9 mouse cellular contexts compared by ENCODE assay signal in the genomic region with DNA sequence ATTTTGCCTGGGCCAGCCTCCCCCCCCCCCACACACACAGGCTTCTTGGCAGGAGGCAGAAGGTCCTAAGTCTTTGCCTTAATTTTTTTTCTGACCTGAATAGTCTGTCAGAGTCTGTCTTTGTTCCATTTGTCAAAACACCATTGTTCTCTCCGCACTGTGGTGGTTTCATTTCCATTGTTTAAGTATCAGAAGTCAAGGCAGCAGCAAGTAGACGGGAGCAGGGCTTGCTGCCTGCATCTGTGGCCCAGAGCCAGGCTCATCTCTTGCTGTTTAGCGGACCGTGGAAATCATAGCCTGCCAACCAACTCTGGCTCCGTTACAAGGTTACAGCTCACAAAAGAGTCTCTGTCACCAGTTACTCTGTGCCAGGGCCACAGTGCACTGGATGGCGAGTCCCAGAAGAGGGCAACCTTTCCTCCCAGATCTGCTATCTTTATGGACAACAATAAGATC. TPM values are rescaled to one million over a fixed set of nuclear protein-coding genes. Genes with fewer than 3 reads are reported as not detected.
A peak's percentile ranks its signal among the peaks of the same experiment; 100 is the strongest.
DNase-seq lines count a peak whose midpoint lies in the region; ATAC-seq and TF ChIP-seq lines count a peak whose summit lies in the region.
"Had no signal": no experiment of that assay in that cellular context is flagged by ENCODE, and none has a peak within 500 bp of the region (broad histone marks: within the 10 kb centered on the region; RNA-seq: fewer than 3 reads in every experiment).

No protein-coding gene starts in this region.

- H3K4me2 ChIP-seq in limb, embryonic 14.5 days (replicated peaks; ENCODE audit: low read depth, low read length, severe bottlenecking), result no peak overlapping the region

- no peak overlapping the region for H3K27ac ChIP-seq in limb, embryonic 14.5 days (replicated peaks; ENCODE audit: low read depth, low read length)

- no peak overlapping the region for H3K9ac ChIP-seq in limb, embryonic 14.5 days (ENCODE audit: low read depth, low read length, severe bottlenecking)

- 41% methylated on average over 6 of the region's 6 CpGs for WGBS in limb, embryonic 14.5 days

- H3K4me3 ChIP-seq in limb, embryonic 14.5 days (replicated peaks; ENCODE audit: low read length), result no peak overlapping the region

- no peaks in the 10 kb centered on the region for H3K9me3 ChIP-seq in limb, embryonic 14.5 days (ENCODE audit: control insufficient read depth, low read length)

- TF ChIP-seq POLR2A in limb, embryonic 14.5 days (IDR thresholded peaks at IDR 0.05; ENCODE audit: borderline replicate concordance, extremely low read depth, insufficient read depth, insufficient read length), result no peak

- no peak for ATAC-seq in limb, embryonic 14.5 days (ENCODE audit: low FRiP score, low read depth)
- no peak for ATAC-seq in erythroblast, adult 5-6 weeks (replicated peaks; ENCODE audit: low FRiP score, poor library complexity, severe bottlenecking)

- H3K36me3 ChIP-seq in limb, embryonic 14.5 days (ENCODE audit: control insufficient read depth, insufficient read depth, low read length), result no peaks in the 10 kb centered on the region

- no peaks in the 10 kb centered on the region for H3K4me1 ChIP-seq in limb, embryonic 14.5 days (ENCODE audit: control insufficient read depth, insufficient read depth, low read length)

- DNase-seq in right cerebral cortex, adult 18-20 months, result peak; percentile 82
- DNase-seq in right cerebral cortex, postnatal 25 days, result no peak
- DNase-seq in cerebellum, postnatal 36 days, result peak; percentile 92
- peak; percentile 72 to 75 for DNase-seq in heart, adult 9 months (ENCODE audit: low spot score in 2 of 2)
- DNase-seq in kidney, adult 9 months, result peak; percentile 93
- DNase-seq in limb, embryonic 14.5 days (ENCODE audit: low spot score), result peak; percentile 54
- DNase-seq in retina, adult 2 months (ENCODE audit: low read depth, low spot score), result peak; percentile 20

- peaks cover 19% of the 10 kb centered on the region for H3K27me3 ChIP-seq in limb, embryonic 14.5 days (ENCODE audit: control insufficient read depth, insufficient read depth, low read length)

RNA-seq across cellular contexts. Expression of gene Gm11060, which starts 16.9 kb away (rescaled TPM):
- not detected in 2 replicates for polyA plus RNA-seq in limb, embryonic 14.5 days (2012; rRNA removed)
- polyA plus RNA-seq in limb, embryonic 14.5 days (2014; fragmentation: Nextera tagmentation; extraction: Ambion mirVana), result not detected in 2 replicates
- total RNA-seq in erythroblast, adult 5-6 weeks (2015; ENCODE audit: low replicate concordance), result not detected in 2 replicates
- not detected in 2 replicates for total RNA-seq in erythroblast, adult 5-6 weeks (2017; ENCODE audit: low replicate concordance)
- total RNA-seq: layer of hippocampus, postnatal 25 days had no signal

RNA-seq across cellular contexts. Expression of gene Wt1, which starts 17.6 kb away (rescaled TPM):
- 0.47 and 1.3 TPM in 2 replicates for polyA plus RNA-seq in limb, embryonic 14.5 days (2012; rRNA removed)
- 0.22 and 0.54 TPM in 2 replicates for polyA plus RNA-seq in limb, embryonic 14.5 days (2014; fragmentation: Nextera tagmentation; extraction: Ambion mirVana)
- not detected in 2 replicates for total RNA-seq in erythroblast, adult 5-6 weeks (2015; ENCODE audit: low replicate concordance)
- not detected in 2 replicates for total RNA-seq in erythroblast, adult 5-6 weeks (2017; ENCODE audit: low replicate concordance)
